Mouse (Mus musculus) neural tube, embryonic 11.5 days (tissue): Measurements from ENCODE around the gene Sdc3. TPM values are rescaled to one million over a fixed set of nuclear protein-coding genes. Genes with fewer than 3 reads are reported as not detected.

Experiments
- ATAC-seq: fragments of 200-750 bp; cut with Nextera tagmentation; 2 replicates; pipeline ENCODE4 v1.8.0; 2017; ENCODE audit warnings: moderate number of reproducible peaks, mild to moderate bottlenecking, moderate TSS enrichment, moderate library complexity; ENCODE audit not compliant: insufficient read depth, low FRiP score, low TSS enrichment
- DNase-seq: peaks from one replicate; pipeline ENCODE4 v3.0.0-alpha.2; 2015; ENCODE audit warnings: low spot score
- H3K27ac ChIP-seq: fragments of 300-500 bp; sonication (generic); 2 replicates; pipeline ENCODE4 v1.5.1; 2014; ENCODE audit warnings: low read depth, mild to moderate bottlenecking, low read length
- H3K27me3 ChIP-seq: fragments of 300-500 bp; sonication (generic); 2 replicates; pipeline ENCODE4 v1.6.1; 2014; ENCODE audit warnings: mild to moderate bottlenecking, low read length, mixed read lengths; ENCODE audit not compliant: control insufficient read depth, insufficient read depth
- H3K36me3 ChIP-seq: fragments of 300-500 bp; sonication (generic); 2 replicates; pipeline ENCODE4 v1.6.1; 2014; ENCODE audit warnings: mild to moderate bottlenecking, low read length, moderate library complexity, mixed read lengths; ENCODE audit not compliant: control insufficient read depth, insufficient read depth
- H3K4me1 ChIP-seq: fragments of 300-500 bp; sonication (generic); 2 replicates; pipeline ENCODE4 v1.6.1; 2014; ENCODE audit warnings: low read length, mixed read lengths; ENCODE audit not compliant: control insufficient read depth, insufficient read depth
- H3K4me2 ChIP-seq: fragments of 300-500 bp; sonication (generic); 2 replicates; pipeline ENCODE4 v1.6.1; 2014; ENCODE audit warnings: low read depth, mild to moderate bottlenecking, moderate library complexity
- H3K4me3 ChIP-seq: fragments of 300-500 bp; sonication (generic); 2 replicates; pipeline ENCODE4 v1.5.1; 2014; ENCODE audit warnings: low read depth, low read length
- H3K9ac ChIP-seq: fragments of 300-500 bp; sonication (generic); 2 replicates; pipeline ENCODE4 v1.6.1; 2014; ENCODE audit warnings: mild to moderate bottlenecking, low read length
- H3K9me3 ChIP-seq: fragments of 300-500 bp; sonication (generic); 2 replicates; pipeline ENCODE4 v1.6.1; 2016; ENCODE audit warnings: low read length; ENCODE audit not compliant: control insufficient read depth
- WGBS: fragments of 180-500 bp; shearing (Covaris S2); extraction: QIAGEN DNeasy Blood & Tissue Kit; methylation state at CpG from one replicate; pipeline ENCODE4 v1.1.7; 2014; 5-methylcytosine and 5-hydroxymethylcytosine counted together
- polyA plus RNA-seq: library from polyadenylated mRNA; unstranded; fragments of >200 nt; fragmentation: Nextera tagmentation; extraction: Ambion mirVana; gene quantifications from 2 replicates; pipeline ENCODE4 v1.2.1, GENCODE M21; 2014

The Sdc3 gene
- 22.3 and 23.2 TPM in 2 replicates for polyA plus RNA-seq

DNA sequence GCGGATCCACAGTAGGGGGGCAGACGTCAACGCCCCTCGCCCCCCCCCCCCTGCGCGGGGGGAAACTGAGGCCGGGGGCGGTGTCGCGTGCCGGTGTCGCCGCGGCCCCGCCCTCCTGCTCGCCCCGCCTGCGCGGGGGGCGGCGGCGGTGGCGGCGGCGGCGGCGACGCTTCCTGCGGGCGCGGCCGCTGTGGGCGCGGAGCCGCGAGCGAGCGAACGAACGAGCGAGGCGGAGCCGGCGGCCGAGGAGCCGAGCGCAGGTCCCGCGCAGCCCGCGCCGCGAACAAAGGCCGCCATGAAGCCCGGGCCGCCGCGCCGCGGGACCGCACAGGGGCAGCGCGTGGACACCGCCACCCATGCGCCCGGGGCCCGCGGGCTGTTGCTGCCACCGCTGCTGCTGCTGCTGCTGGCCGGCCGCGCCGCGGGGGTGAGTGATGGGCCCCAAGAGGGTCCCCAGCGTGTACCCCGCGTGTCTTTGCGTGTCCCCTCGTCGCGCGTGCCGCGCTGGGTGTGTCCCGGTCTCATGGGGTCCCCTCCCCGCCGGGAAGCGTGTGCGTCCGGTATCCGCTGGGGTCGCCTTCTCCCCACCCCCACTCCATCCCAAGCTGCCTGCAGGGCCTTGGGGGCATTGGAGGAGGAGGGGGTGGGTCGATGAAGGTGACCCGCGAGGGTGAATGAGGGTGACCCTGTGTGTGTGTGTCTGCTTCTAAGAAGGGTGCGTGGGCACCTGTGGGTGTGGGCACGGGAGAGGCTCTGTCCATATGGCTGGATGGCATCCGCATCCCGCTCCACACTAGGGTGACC is at the start of gene Sdc3:
Sdc3 (plus strand) TSS at position 162 of the 804 bp plus-strand sequence.
- H3K27me3 ChIP-seq: 0 out of 2 replicates have a peak, but pooled peaks cover 5% of the 10 kb centered on the region
- WGBS: 4% methylated on average over 53 of the region's 99 CpGs
- peak; percentile 21; the same call in 1 of the 2 replicates for ATAC-seq
- H3K4me1 ChIP-seq: peaks cover 14% of the 10 kb centered on the region
- H3K27ac ChIP-seq: 0 out of 2 replicates have a peak within 1 kb of the TSS, but pooled peaks have one; percentile 60
- peak within 1 kb of the TSS; percentile 83 for H3K4me3 ChIP-seq
- peak within 1 kb of the TSS; percentile 96 for H3K9ac ChIP-seq
- no peak for DNase-seq
- H3K4me2 ChIP-seq: peak within 1 kb of the TSS; percentile 98
- H3K9me3 ChIP-seq: no peaks in the 10 kb centered on the region
- H3K36me3 ChIP-seq: no peaks in the 10 kb centered on the region

DNA sequence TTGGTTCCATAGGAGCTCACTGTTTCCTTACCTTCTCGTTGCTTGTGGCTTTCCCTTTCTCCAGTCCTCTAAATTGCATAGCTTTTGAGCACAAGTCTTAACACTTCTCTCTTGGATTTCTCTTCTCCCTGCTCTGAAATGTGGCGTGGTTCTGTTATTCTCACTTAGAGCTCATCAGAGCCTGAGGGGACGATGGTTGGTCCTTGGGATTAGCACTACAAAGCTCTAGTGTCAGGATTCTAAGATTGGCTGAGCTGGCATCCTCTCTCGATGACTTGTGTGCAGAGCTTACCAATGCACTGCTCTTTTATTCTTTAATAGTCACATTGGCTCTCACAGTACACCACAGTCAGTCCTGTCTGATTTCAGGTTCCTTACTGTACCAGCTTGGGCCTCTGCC is 48.3 kb upstream of the Sdc3 start:
- DNase-seq (no peak), ATAC-seq (no peak)
- H3K4me2 ChIP-seq: no peak overlapping the region
- H3K4me3 ChIP-seq: no peak overlapping the region
- H3K36me3 ChIP-seq: peaks cover 19% of the 10 kb centered on the region
- H3K9ac ChIP-seq: no peak overlapping the region
- H3K9me3 ChIP-seq: no peaks in the 10 kb centered on the region
- no peak overlapping the region for H3K27ac ChIP-seq
- 87% methylated on average over 4 of the region's 4 CpGs for WGBS
- no peaks in the 10 kb centered on the region for H3K4me1 ChIP-seq
- H3K27me3 ChIP-seq: no peaks in the 10 kb centered on the region

DNA sequence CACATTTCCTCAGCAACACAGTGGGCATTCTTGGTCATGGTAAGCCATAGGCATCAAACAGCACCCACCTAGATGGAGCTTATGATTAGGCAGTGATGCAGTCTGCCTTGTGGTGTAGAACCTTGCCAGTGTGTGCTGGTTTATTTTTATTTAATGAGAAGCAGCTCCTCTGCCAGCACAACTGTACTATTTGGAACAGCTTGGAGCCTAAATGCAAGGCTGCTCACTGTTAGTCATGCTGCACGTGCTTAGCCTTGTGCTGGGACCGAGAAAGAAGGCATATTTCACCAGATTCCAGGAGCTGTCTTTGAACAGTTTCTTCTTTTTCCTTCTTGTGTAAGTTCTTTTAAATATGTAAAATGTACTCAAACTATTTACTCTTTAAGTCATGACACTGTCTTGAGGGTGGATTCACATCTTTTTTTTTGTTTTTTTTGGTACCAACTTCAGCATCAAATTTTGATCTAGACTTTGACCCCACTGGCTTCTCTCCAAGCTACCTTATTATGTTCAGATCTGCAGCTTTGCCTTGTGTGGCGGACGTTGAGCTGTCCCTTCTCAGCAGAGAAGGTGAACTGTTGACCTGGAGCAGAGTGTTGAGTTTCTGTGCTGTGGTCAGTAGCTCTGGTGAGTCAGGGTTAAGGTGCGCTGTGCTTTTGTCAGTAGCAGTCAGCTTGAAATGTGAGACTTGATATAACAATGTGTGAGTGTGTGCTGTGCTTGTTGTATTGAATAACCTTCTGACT is 46.6 kb upstream of the Sdc3 start:
- H3K9ac ChIP-seq: no peak overlapping the region
- WGBS: 88% methylated on average over 5 of the region's 5 CpGs
- peaks cover 27% of the 10 kb centered on the region for H3K36me3 ChIP-seq

DNA sequence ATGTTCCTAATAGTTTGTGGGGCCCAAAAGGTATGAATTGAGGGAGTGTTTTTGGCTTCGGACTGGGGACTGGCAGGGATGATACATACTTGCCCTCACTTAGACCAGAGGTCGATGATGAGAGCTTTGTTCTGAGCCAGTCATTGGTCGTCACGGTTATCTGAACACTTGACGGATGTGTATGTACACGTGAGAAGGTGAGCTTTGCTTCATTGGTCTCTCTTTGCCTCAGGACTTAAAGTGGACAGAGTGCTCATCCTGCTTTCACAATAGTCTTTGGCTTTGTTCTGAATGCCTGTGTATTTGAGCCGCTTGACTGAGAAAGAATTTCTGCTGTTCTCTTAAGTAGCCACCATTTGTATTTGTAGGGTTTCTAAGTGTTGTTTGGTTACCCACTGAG is 42.8 kb upstream of the Sdc3 start:
- no peak for DNase-seq
- H3K36me3 ChIP-seq: peaks cover 23% of the 10 kb centered on the region
- ATAC-seq: no peak
- no peak overlapping the region for H3K27ac ChIP-seq
- H3K9me3 ChIP-seq: no peaks in the 10 kb centered on the region
- 82% methylated on average over 7 of the region's 7 CpGs for WGBS
- no peak overlapping the region for H3K4me3 ChIP-seq
- H3K9ac ChIP-seq: no peak overlapping the region
- no peaks in the 10 kb centered on the region for H3K4me1 ChIP-seq
- no peak overlapping the region for H3K4me2 ChIP-seq
- no peaks in the 10 kb centered on the region for H3K27me3 ChIP-seq

More for the DNA sequence above, 46.6 kb upstream of the Sdc3 start:
- ATAC-seq: no peak
- no peak overlapping the region for H3K4me3 ChIP-seq
- no peaks in the 10 kb centered on the region for H3K4me1 ChIP-seq
- H3K27me3 ChIP-seq: no peaks in the 10 kb centered on the region
- H3K4me2 ChIP-seq: no peak overlapping the region
- H3K27ac ChIP-seq: no peak overlapping the region
- DNase-seq: no peak
- no peaks in the 10 kb centered on the region for H3K9me3 ChIP-seq

DNA sequence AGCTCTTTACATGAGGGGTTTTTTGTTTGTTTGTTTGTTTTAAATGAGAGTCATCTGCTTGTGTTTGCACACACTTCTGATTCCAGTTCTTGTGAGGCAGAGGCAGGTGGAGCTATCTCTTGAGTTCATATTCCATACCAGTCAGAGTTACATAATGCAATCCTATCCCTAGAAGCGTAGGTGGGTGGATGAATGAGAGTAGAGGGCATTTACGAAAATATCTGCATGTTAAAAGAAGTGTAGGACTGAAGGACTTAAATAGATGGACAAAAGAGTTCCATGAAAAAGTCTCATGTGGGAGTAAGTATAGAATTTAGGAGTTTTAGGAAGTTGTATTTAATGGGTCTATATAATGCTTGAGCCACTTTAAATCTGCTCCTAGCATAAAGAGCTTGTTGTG is 40.4 kb upstream of the Sdc3 start:
- H3K36me3 ChIP-seq: peaks cover 19% of the 10 kb centered on the region
- DNase-seq (no peak), ATAC-seq (no peak)
- H3K4me3 ChIP-seq: no peak overlapping the region
- H3K27ac ChIP-seq: no peak overlapping the region
- H3K4me1 ChIP-seq: no peaks in the 10 kb centered on the region
- H3K9me3 ChIP-seq: no peaks in the 10 kb centered on the region
- no peak overlapping the region for H3K4me2 ChIP-seq
- 89% methylated on average over 2 of the region's 2 CpGs for WGBS
- H3K27me3 ChIP-seq: no peaks in the 10 kb centered on the region
- no peak overlapping the region for H3K9ac ChIP-seq

DNA sequence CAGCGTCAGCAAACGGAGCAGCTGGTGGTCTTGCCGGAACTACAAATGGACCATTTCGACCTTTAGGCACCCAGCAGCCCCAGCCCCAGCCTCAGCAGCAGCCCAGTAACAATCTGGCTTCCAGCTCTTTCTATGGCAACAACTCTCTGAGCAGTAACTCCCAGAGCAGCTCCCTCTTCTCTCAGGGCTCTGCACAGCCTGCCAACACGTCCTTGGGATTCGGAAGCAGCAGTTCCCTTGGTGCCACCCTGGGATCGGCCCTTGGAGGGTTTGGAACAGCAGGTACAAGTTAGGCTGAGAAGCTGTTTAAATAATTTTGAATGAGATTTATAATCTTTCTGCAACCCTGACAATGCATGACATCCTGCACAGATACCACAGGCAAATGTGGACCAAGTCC is 39.7 kb upstream of the Sdc3 start:
- peaks cover 14% of the 10 kb centered on the region for H3K36me3 ChIP-seq
- H3K27me3 ChIP-seq: no peaks in the 10 kb centered on the region
- 67% methylated on average over 7 of the region's 7 CpGs for WGBS
- no peak overlapping the region for H3K9ac ChIP-seq
- no peak overlapping the region for H3K27ac ChIP-seq
- no peaks in the 10 kb centered on the region for H3K9me3 ChIP-seq
- DNase-seq (no peak), ATAC-seq (no peak)
- no peak overlapping the region for H3K4me2 ChIP-seq
- H3K4me1 ChIP-seq: no peaks in the 10 kb centered on the region
- no peak overlapping the region for H3K4me3 ChIP-seq

DNA sequence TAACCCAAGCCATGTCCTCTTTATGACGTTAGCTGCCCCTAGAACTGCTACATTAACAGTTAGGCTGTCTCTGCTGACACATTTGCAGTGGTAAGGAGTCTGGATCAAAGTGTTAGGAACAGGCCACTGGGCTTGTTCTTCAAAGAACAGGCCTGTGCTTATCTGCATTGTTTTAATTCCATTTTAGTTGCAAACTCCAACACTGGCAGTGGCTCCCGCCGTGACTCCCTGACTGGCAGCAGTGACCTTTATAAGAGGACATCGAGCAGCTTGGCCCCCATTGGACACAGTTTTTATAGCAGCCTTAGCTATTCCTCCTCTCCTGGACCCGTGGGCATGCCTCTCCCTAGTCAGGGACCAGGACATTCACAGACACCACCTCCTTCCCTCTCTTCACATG is 38.6 kb upstream of the Sdc3 start:
- no peak overlapping the region for H3K9ac ChIP-seq
- ATAC-seq (no peak), DNase-seq (no peak)
- peaks cover 8% of the 10 kb centered on the region; the same call in 1 of the 2 replicates for H3K36me3 ChIP-seq
- H3K9me3 ChIP-seq: no peaks in the 10 kb centered on the region
- H3K27ac ChIP-seq: no peak overlapping the region
- no peaks in the 10 kb centered on the region for H3K27me3 ChIP-seq
- whole genome bisulfite sequencing: 78% methylated on average over 5 of the region's 5 CpGs
- no peak overlapping the region for H3K4me3 ChIP-seq
- no peaks in the 10 kb centered on the region for H3K4me1 ChIP-seq
- no peak overlapping the region for H3K4me2 ChIP-seq

DNA sequence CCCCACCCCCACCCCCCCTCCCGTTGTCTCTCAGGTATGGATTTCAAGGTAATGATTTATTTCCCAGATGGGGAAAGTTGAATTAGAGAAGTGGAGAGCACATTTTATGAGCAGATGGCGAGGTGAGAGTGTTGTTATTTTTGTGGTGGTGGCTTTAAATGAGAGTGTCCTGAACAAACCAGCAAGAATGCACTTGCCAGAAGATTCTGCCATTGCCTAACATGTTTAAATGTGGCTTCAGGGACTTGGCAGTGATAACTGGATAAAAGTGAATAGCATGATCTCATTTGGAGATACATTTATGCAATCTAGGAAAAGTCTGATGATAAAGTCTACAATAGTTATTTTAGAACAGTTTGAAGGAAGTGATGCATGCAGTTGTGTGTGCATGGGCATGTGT is 37.6 kb upstream of the Sdc3 start:
- H3K9ac ChIP-seq: no peak overlapping the region

More for the DNA sequence above, 37.6 kb upstream of the Sdc3 start:
- Histone ChIP-seq H3K9me3 (no peaks in the 10 kb centered on the region), H3K4me3 (no peak overlapping the region), H3K36me3 (peaks cover 5% of the 10 kb centered on the region), H3K4me1 (no peaks in the 10 kb centered on the region), H3K27ac (no peak overlapping the region), H3K27me3 (no peaks in the 10 kb centered on the region), H3K4me2 (no peak overlapping the region)
- 76% methylated on average over 2 of the region's 2 CpGs for WGBS
- DNase-seq (no peak), ATAC-seq (no peak)
